Mouse (Mus musculus): ENCODE measurements around the gene Txlnb.

GRCm38 (mm10) chr10:17788347-17788746, 7.7 kb upstream of the Txlnb start:
- no peak for TF ChIP-seq GATA1 (IDR thresholded peaks at IDR 0.05; ENCODE audit: low read length)
- no peak for TF ChIP-seq TAL1 (IDR thresholded peaks at IDR 0.05; ENCODE audit: low read length)

All from erythroblast, embryonic 14.5 days (primary cell).